Comparison of ENCODE assay signal across 12 mouse cellular contexts in genomic region chr11:119130081-119130765, GRCm38 (mm10). TPM values are rescaled to one million over a fixed set of nuclear protein-coding genes. Genes with fewer than 3 reads are reported as not detected.
DNase-seq lines count a peak whose midpoint lies in the region; ATAC-seq lines count a peak whose summit lies in the region.
"Had no signal": no experiment of that assay in that cellular context is flagged by ENCODE, and none has a peak within 500 bp of the region (broad histone marks: within the 10 kb centered on the region; RNA-seq: fewer than 3 reads in every experiment).

No protein-coding gene starts in this region.

- H3K27me3 ChIP-seq in heart, embryonic 10.5 days (ENCODE audit: insufficient read depth, poor library complexity, severe bottlenecking), result peaks cover 73% of the 10 kb centered on the region
- peaks cover 24% of the 10 kb centered on the region for H3K27me3 ChIP-seq in hindbrain, embryonic 13.5 days

- peak overlapping the region; percentile 44 for H3K4me2 ChIP-seq in hindbrain, embryonic 13.5 days

- H3K9me3 ChIP-seq in heart, embryonic 10.5 days, result no peaks in the 10 kb centered on the region
- no peaks in the 10 kb centered on the region for H3K9me3 ChIP-seq in hindbrain, embryonic 13.5 days

- H3K27ac ChIP-seq in heart, embryonic 10.5 days, result no peak overlapping the region
- H3K27ac ChIP-seq in hindbrain, embryonic 13.5 days, result peak overlapping the region; percentile 79

- ATAC-seq in hindbrain, embryonic 13.5 days (ENCODE audit: low FRiP score), result no peak; the same call in 1 of the 2 replicates
- no peak for ATAC-seq in cerebellum, adult (ENCODE audit: insufficient number of reproducible peaks, low FRiP score, low TSS enrichment)

- DNase-seq in heart, embryonic 10.5 days (ENCODE audit: low spot score), result no peak
- DNase-seq in heart, postnatal 25 days (ENCODE audit: low spot score), result no peak
- DNase-seq in embryo, embryonic 10.5 days (ENCODE audit: low spot score), result peak; percentile 59
- DNase-seq in mesoderm, embryonic 11.5 days (ENCODE audit: low read depth, low spot score), result peak; percentile 60
- DNase-seq in left cerebral cortex, postnatal 14 days (ENCODE audit: low spot score in 2 of 2), result no peak
- no peak for DNase-seq in left cerebral cortex, adult 18-20 months (ENCODE audit: low spot score in 2 of 2)
- DNase-seq: cerebellum, adult 11-12 months; heart, adult 18-20 months; left cerebral cortex, postnatal 4 days; thymus, adult 18-20 months had no signal

- H3K36me3 ChIP-seq in heart, embryonic 10.5 days, result no peaks in the 10 kb centered on the region
- no peaks in the 10 kb centered on the region for H3K36me3 ChIP-seq in hindbrain, embryonic 13.5 days

- WGBS in heart, embryonic 10.5 days, result 22% methylated on average over 24 of the region's 24 CpGs
- 9% methylated on average over 24 of the region's 24 CpGs for WGBS in hindbrain, embryonic 13.5 days

- intact Hi-C loops in heart, postnatal 25 days (cut with DNase I), result no loop called here
- intact Hi-C loops in left cerebral cortex, postnatal 14 days (cut with DNase I), result no loop called here

- peaks cover 76% of the 10 kb centered on the region for H3K4me1 ChIP-seq in heart, embryonic 10.5 days
- peaks cover 73% of the 10 kb centered on the region for H3K4me1 ChIP-seq in hindbrain, embryonic 13.5 days (replicated peaks)

- H3K4me3 ChIP-seq in heart, embryonic 10.5 days, result peak overlapping the region; percentile 36
- H3K4me3 ChIP-seq in hindbrain, embryonic 13.5 days, result peak overlapping the region; percentile 25

- H3K9ac ChIP-seq in hindbrain, embryonic 13.5 days, result peak overlapping the region; percentile 46

RNA-seq across cellular contexts. Expression of gene Cbx4, which starts 44.2 kb away (rescaled TPM):
- polyA plus RNA-seq in heart, embryonic 10.5 days (2016; fragmentation: Nextera tagmentation; extraction: Ambion mirVana), result 8.9 and 9.0 TPM in 2 replicates
- total RNA-seq in heart, postnatal 25 days (2021), result 10 to 100 TPM; 14.0 to 14.8 TPM
- polyA plus RNA-seq in hindbrain, embryonic 13.5 days (2015; fragmentation: Nextera tagmentation; extraction: Ambion mirVana), result 14.1 and 15.8 TPM in 2 replicates
- 10 to 100 TPM; 63.2 to 74.0 TPM for total RNA-seq in left cerebral cortex, postnatal 14 days (2021)
- 10 to 100 TPM; 46.0 to 49.9 TPM for total RNA-seq in left cerebral cortex, adult 18-20 months (2021)

Comparison
In these comparisons a context has a peak if more than half of its experiments do, and no peak if none do; other contexts are left out.
1. DNase-seq: peak in embryo, embryonic 10.5 days (single experiment) and mesoderm, embryonic 11.5 days (single experiment); none in heart, embryonic 10.5 days (single experiment), heart, postnatal 25 days (single experiment), left cerebral cortex, postnatal 14 days (0 of 2) and left cerebral cortex, adult 18-20 months (0 of 2).